Mouse (Mus musculus) ovary, postnatal 10 days (tissue): ENCODE data around the gene Actrt3.
"Not testable (repeated sequence)": the region's sequence is repeated elsewhere in the genome, so short reads cannot be mapped to it uniquely, and the experiment has no call there.

Experiments
- DNase-seq: peaks from one replicate; pipeline ENCODE4 v3.0.0; 2022; ENCODE audit warnings: low spot score

Gene Actrt3

DNA sequence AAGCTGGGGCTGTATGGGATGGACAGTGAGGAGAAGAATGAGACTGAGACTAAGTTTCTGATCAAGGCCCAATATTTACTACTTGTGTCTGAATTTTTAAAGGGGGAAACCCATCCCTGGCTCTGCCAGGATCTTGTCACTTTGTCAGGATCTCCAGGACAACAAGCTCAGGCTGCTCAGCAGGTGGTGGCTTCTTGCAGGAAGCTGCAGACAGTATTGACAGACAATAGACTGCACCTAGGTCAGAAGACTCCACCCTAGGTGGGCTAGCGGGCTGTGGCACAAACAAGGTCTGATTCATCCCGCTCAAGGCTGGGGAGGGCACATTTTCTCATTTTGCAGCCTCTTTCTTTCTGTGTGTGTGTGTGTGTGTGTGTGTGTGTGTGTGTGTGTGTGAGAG, 26.2 kb downstream of the Actrt3 start:
- DNase-seq: no peak

DNA sequence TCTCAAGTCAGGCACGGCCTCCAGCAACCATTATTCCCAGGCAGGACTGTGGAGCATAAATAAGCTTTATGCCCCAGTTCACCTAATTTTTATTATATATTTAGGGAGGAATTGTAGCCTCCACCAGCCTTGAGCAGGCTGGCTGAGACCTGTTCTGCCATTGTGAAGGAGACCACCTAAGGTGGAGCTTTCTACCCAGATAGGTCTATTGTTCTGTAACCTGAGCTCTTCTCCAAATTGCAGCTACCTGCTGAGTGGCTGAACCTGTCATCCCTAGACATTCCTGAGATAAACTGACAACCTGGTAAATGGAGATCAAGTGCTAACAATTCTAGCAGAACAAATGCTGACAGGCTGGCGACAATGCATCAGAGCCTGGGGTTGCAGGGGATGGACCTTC, 33.4 kb downstream of the Actrt3 start:
- DNase-seq: not testable (repeated sequence)

DNA sequence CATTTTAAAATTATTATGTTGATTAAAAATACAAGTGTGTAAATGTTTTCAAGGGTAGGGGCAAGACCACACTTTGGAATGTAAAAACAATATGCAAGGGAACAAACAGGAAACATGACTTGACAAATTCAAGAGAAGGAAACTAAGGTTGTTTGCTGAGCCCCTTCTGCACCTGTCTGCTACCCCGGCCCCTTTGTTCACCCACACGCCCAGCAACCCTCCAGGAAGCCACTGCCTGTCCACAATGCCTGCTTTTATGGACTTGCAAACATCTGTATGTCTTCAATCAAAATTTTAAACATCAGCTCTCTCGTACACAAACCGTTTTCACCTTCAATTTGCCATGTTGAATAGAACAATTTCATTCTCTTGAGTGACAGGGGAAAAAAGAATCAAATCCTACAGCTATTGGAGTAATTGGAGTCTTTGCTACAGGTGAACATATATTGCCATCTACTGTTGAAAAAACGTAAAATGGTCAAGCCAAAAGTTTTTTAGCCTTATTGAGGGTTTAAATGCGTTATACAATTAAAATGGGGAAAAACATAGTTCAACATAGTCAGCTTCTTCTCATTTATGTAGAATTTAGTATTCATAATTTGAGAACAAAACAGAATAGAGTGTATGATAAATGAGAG, 38.9 kb downstream of the Actrt3 start:
- DNase-seq: no peak

DNA sequence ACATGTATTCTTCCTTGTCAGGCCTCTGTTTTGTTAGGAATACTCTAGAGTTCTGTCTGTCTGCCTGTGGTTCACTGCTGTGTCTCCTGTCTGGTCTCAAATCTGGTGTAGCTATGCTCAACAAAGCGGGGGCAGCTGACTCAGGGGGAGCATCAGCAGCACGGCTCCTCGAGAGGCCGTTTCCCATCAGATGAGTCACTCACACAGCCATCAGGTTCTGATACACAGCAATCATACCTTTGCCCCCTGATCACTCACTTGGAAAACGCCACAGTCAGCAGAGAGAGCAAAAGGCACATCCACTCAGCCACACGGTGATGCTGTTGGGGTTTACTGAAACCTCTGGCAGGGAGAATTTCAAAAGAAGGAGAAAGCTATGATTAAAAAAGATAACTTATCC, 46.0 kb downstream of the Actrt3 start:
- DNase-seq: no peak

DNA sequence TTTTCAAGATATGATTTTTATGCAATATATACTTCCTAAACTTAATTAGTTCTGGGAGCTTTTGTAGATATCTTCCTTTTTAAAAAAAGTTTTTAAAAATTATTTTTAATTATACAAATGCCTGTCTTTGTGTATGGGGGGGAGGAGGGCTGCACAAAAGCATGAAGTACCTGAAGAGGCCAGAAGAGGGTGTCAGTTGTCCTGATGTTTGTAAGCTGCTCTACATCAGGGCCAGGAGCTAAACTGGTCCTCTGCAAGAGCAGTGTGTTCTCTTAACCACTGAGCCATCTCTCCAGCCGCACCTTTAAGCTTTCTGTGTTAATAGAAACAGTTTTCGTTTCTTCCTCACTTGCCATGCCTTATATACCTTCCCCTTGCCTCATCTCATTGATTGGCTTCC, 49.5 kb downstream of the Actrt3 start:
- no peak for DNase-seq

- no peak for DNase-seq
Observed at GRCm38 (mm10) chr3:30548928-30549327, 50.8 kb downstream of the Actrt3 start.

GRCm38 (mm10) chr3:30547908-30548307, 51.8 kb downstream of the Actrt3 start, which contains the start of gene Mecom:
Mecom (minus strand) TSS chr3:30548008.
- no peak for DNase-seq
